Mouse (Mus musculus) mouse trophoblast stem cell (cell line): ENCODE data around the gene Nptn.

ENCODE experiments used
- in situ Hi-C, 2 experiments: fragments of 300-500 bp; cut with MseI, MboI; formaldehyde crosslinking; loops; 2 replicates in 1 of 2; 3 replicates in 1 of 2; pipeline ENCODE4 v1.15.1; 2025

Gene Nptn

DNA sequence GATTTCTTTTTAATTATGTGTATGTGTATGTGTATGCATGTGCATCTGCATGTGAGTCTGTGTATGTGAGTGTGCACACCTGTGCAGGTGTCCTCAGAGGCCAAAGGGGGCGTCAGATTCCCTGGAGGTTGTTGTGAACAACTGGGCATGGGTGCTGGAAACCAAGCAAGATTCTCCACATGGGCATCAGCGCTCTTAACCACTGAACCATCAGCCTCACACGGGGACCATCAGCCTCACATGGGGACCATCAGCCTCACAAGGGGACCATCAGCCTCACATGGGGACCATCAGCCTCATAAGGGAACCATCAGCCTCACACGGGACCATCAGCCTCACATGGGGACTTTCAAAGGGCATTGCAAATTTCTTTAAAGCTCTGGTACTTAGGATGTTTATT lies 108.7 kb downstream of the Nptn start:
- in situ Hi-C loops, result no loop called here

DNA sequence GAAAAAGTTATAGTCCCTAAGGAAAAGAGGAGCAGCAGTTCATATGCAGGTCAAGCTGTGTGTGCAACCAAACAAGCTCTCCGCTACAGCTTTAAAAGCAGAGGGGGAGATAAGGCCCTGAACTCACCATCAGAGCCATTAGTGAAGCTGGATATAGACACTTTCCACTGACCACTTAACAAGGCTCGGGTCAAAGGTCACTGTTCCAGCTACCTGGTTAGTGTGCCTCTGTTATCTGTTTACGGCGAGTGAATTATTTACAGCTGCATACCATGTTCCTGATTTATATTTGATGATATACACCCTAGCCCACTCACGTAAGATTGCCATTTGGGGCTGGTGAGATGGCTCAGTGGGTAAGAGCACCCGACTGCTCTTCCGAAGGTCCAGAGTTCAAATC lies 109.4 kb downstream of the Nptn start:
- in situ Hi-C loops, result no loop called here

DNA sequence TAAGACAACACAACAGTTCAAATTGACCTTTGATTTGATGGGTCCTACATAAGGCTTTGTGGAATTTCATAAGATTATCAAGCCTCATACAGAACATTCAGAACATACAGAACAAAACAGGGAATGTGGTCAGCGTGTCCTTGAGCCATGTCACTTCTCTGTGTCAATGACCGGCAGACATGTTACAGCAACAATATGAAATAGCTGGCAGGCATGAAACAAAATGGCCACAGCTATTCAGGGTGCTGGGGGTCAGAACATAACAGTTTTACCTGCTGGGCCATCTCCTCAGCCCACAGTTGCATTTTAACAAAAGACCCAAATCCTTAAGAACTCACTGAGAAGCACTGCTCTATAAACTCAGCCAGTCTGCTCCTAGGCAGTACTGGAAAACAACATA lies 116.4 kb downstream of the Nptn start:
- in situ Hi-C loops, result no loop called here

DNA sequence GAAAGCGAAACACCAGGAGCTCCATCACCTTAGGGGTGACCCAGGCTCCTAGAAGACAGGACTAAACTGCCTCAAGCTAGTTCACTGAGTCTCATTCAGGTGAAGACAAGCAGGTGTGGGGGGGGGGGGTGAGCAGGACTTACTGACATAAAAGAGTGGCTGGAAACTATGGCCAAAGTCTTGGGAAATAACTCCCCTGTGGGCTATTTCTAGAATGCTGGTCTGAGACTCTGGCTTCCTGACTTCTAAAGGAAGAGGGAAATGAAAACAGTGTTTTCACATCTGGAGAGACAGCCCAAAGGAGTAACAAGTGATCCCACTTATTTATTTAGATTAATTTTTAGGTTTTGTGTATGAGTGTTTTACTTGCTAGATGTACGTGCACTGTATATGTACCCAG lies 119.7 kb downstream of the Nptn start:
- in situ Hi-C loops, result no loop called here

DNA sequence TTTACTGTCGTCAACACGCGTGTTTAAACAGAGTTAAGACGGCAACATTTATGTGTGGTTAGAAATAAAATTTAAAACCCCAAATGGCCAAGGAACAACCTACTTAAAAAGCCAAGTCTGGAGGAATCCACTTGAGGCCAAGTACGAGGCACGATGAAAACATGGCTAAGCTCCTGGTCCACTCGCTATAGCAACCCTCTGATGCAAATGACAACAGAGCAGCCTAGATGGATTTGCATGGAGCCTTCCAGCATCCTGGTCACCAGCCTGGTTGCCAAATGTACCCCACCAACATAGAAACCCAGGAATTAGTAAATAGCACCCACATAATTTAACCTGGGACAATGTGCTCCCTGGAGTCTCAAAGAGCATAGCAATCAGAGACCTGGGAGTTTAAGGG lies 121.7 kb downstream of the Nptn start:
- in situ Hi-C loops, result no loop called here

DNA sequence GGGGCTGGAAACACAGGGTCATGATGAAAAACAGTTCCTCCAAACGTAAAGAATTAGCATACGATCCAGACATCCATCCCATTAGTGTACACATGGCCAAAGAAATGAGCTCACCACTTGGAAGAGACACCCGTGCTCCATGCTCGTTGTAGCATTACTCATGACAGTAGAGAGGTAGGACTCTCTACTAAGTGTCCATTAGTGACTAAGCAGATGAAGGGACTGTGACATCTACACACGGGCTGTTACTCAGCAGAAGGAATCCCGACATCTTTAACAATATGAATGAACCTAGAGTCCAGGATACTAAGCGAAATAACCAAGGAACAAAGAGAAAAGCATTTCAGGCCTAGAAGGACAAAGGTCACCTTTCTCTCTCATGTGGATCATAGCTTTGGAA lies 124.0 kb downstream of the Nptn start:
- in situ Hi-C loops, result no loop called here
